Mouse (Mus musculus) lung, embryonic 15.5 days (tissue): ENCODE measurements around the gene Dop1b. TPM values are rescaled to one million over a fixed set of nuclear protein-coding genes. Genes with fewer than 3 reads are reported as not detected.
A peak's percentile ranks its signal among the peaks of the same experiment; 100 is the strongest.

Experiments used
- ATAC-seq: fragments of 200-750 bp; cut with Nextera tagmentation; 2 replicates; pipeline ENCODE4 v1.8.0; 2017; ENCODE audit warnings: moderate number of reproducible peaks, borderline replicate concordance; ENCODE audit not compliant: low FRiP score, low TSS enrichment; ENCODE audit errors: extremely low read depth
- H3K27ac ChIP-seq: fragments of 300-500 bp; sonication (generic); 2 replicates; pipeline ENCODE4 v1.5.1; 2015; ENCODE audit warnings: moderate library complexity, mild to moderate bottlenecking, inconsistent platforms
- H3K27me3 ChIP-seq: fragments of 300-500 bp; sonication (generic); 2 replicates; pipeline ENCODE4 v1.6.1; 2015; ENCODE audit warnings: inconsistent platforms
- H3K36me3 ChIP-seq: fragments of 300-500 bp; sonication (generic); 2 replicates; pipeline ENCODE4 v1.6.1; 2015; ENCODE audit warnings: inconsistent platforms
- H3K4me1 ChIP-seq: fragments of 300-500 bp; sonication (generic); 2 replicates; pipeline ENCODE4 v1.6.1; 2015; ENCODE audit warnings: inconsistent platforms
- H3K4me2 ChIP-seq: fragments of 300-500 bp; sonication (generic); 2 replicates; pipeline ENCODE4 v1.6.1; 2015; ENCODE audit warnings: inconsistent platforms, mild to moderate bottlenecking, moderate library complexity
- H3K4me3 ChIP-seq: fragments of 300-500 bp; sonication (generic); 2 replicates; pipeline ENCODE4 v1.5.1; 2015; ENCODE audit warnings: mild to moderate bottlenecking, inconsistent platforms
- H3K9ac ChIP-seq: fragments of 300-500 bp; sonication (generic); 2 replicates; pipeline ENCODE4 v1.6.1; 2015; ENCODE audit warnings: inconsistent platforms
- H3K9me3 ChIP-seq: fragments of 300-500 bp; sonication (generic); 2 replicates; pipeline ENCODE4 v1.6.1; 2016; ENCODE audit warnings: inconsistent platforms
- WGBS: fragments of 180-500 bp; shearing (Covaris S2); methylation state at CpG from one replicate; pipeline ENCODE4 v1.1.7; 2015; 5-methylcytosine and 5-hydroxymethylcytosine counted together
- polyA plus RNA-seq: library from polyadenylated mRNA; unstranded; fragments of >200 nt; fragmentation: Nextera tagmentation; extraction: Ambion mirVana; gene quantifications from 2 replicates; pipeline ENCODE4 v1.2.1, GENCODE M21; 2015

Dop1b gene
- polyA plus RNA-seq, 1 experiment from 2014 or later: 16.7 TPM

- no peak for ATAC-seq
- Histone ChIP-seq H3K9ac (no peak overlapping the region), H3K27me3 (peaks cover 5% of the 10 kb centered on the region; the same call in 1 of the 2 replicates), H3K4me3 (no peak overlapping the region), H3K4me1 (peaks cover 33% of the 10 kb centered on the region), H3K27ac (peak overlapping the region; percentile 19), H3K9me3 (no peaks in the 10 kb centered on the region), H3K36me3 (no peaks in the 10 kb centered on the region), H3K4me2 (peak overlapping the region; percentile 17)
- WGBS: 55% methylated on average over 6 of the region's 6 CpGs
Measured at GRCm38 (mm10) chr16:93715826-93716225, 4.1 kb downstream of the Dop1b start.

GRCm38 (mm10) chr16:93717299-93717703, 5.6 kb downstream of the Dop1b start:
- 22% methylated on average over 5 of the region's 5 CpGs for WGBS
- Histone ChIP-seq H3K9me3 (no peaks in the 10 kb centered on the region), H3K9ac (0 out of 2 replicates have a peak overlapping the region, but pooled peaks have one; percentile 1), H3K4me2 (no peak overlapping the region), H3K4me1 (peaks cover 33% of the 10 kb centered on the region), H3K36me3 (no peaks in the 10 kb centered on the region), H3K27me3 (peaks cover 5% of the 10 kb centered on the region; the same call in 1 of the 2 replicates), H3K4me3 (no peak overlapping the region), H3K27ac (peak overlapping the region; percentile 19; the same call in 1 of the 2 replicates)
- ATAC-seq: peak; percentile 74

GRCm38 (mm10) chr16:93721771-93722170, 10.1 kb downstream of the Dop1b start:
- Histone ChIP-seq H3K4me3 (no peak overlapping the region), H3K27ac (no peak overlapping the region), H3K4me1 (peaks cover 8% of the 10 kb centered on the region), H3K27me3 (no peaks in the 10 kb centered on the region), H3K4me2 (no peak overlapping the region), H3K9me3 (no peaks in the 10 kb centered on the region), H3K9ac (no peak overlapping the region), H3K36me3 (no peaks in the 10 kb centered on the region)
- ATAC-seq: no peak
- 57% methylated on average over 5 of the region's 5 CpGs for WGBS

GRCm38 (mm10) chr16:93722476-93722875, 10.8 kb downstream of the Dop1b start:
- WGBS: 59% methylated on average over 2 of the region's 2 CpGs
- ATAC-seq: no peak
- no peaks in the 10 kb centered on the region for H3K27me3 ChIP-seq

GRCm38 (mm10) chr16:93725417-93726144, 13.9 kb downstream of the Dop1b start:
- ATAC-seq: no peak
- Histone ChIP-seq H3K4me2 (no peak overlapping the region), H3K27ac (no peak overlapping the region), H3K9ac (no peak overlapping the region), H3K4me1 (peaks cover 8% of the 10 kb centered on the region; the same call in 1 of the 2 replicates), H3K36me3 (no peaks in the 10 kb centered on the region), H3K27me3 (no peaks in the 10 kb centered on the region), H3K4me3 (no peak overlapping the region), H3K9me3 (no peaks in the 10 kb centered on the region)
- WGBS: 51% methylated on average over 8 of the region's 8 CpGs

More at GRCm38 (mm10) chr16:93722476-93722875, 10.8 kb downstream of the Dop1b start:
- H3K4me1 ChIP-seq: peaks cover 2% of the 10 kb centered on the region
- no peak overlapping the region for H3K27ac ChIP-seq
- H3K4me2 ChIP-seq: no peak overlapping the region
- H3K4me3 ChIP-seq: no peak overlapping the region
- no peaks in the 10 kb centered on the region for H3K36me3 ChIP-seq
- H3K9me3 ChIP-seq: no peaks in the 10 kb centered on the region
- H3K9ac ChIP-seq: no peak overlapping the region

GRCm38 (mm10) chr16:93726186-93726585, 14.5 kb downstream of the Dop1b start:
- no peak overlapping the region for H3K4me2 ChIP-seq
- WGBS: 84% methylated on average over 4 of the region's 4 CpGs
- no peaks in the 10 kb centered on the region for H3K27me3 ChIP-seq
- no peaks in the 10 kb centered on the region for H3K9me3 ChIP-seq
- H3K9ac ChIP-seq: no peak overlapping the region
- H3K36me3 ChIP-seq: no peaks in the 10 kb centered on the region
- no peak overlapping the region for H3K4me3 ChIP-seq
- peaks cover 8% of the 10 kb centered on the region; the same call in 1 of the 2 replicates for H3K4me1 ChIP-seq
- H3K27ac ChIP-seq: no peak overlapping the region
- no peak for ATAC-seq

- Histone ChIP-seq H3K4me2 (no peak overlapping the region), H3K9ac (no peak overlapping the region), H3K4me3 (no peak overlapping the region), H3K36me3 (no peaks in the 10 kb centered on the region), H3K4me1 (peaks cover 8% of the 10 kb centered on the region; the same call in 1 of the 2 replicates), H3K9me3 (no peaks in the 10 kb centered on the region), H3K27me3 (no peaks in the 10 kb centered on the region), H3K27ac (no peak overlapping the region)
- 63% methylated on average over 9 of the region's 9 CpGs for WGBS
- ATAC-seq: no peak
Measured at GRCm38 (mm10) chr16:93728676-93729075, 17.0 kb downstream of the Dop1b start.

GRCm38 (mm10) chr16:93729801-93730721, 18.4 kb downstream of the Dop1b start:
- no peaks in the 10 kb centered on the region for H3K9me3 ChIP-seq
- H3K4me1 ChIP-seq: peaks cover 8% of the 10 kb centered on the region; the same call in 1 of the 2 replicates
- no peak overlapping the region for H3K4me3 ChIP-seq
- WGBS: 68% methylated on average over 23 of the region's 23 CpGs
- no peak overlapping the region for H3K27ac ChIP-seq
- H3K27me3 ChIP-seq: no peaks in the 10 kb centered on the region
- H3K9ac ChIP-seq: no peak overlapping the region
- no peak overlapping the region for H3K4me2 ChIP-seq
- ATAC-seq: no peak
- H3K36me3 ChIP-seq: no peaks in the 10 kb centered on the region

GRCm38 (mm10) chr16:93731310-93731709, 19.6 kb downstream of the Dop1b start:
- no peak for ATAC-seq
- no peak overlapping the region for H3K9ac ChIP-seq
- H3K4me3 ChIP-seq: no peak overlapping the region
- no peak overlapping the region for H3K27ac ChIP-seq
- H3K9me3 ChIP-seq: no peaks in the 10 kb centered on the region
- peaks cover 8% of the 10 kb centered on the region; the same call in 1 of the 2 replicates for H3K4me1 ChIP-seq
- no peak overlapping the region for H3K4me2 ChIP-seq
- 82% methylated on average over 8 of the region's 8 CpGs for WGBS
- no peaks in the 10 kb centered on the region for H3K27me3 ChIP-seq
- H3K36me3 ChIP-seq: no peaks in the 10 kb centered on the region

GRCm38 (mm10) chr16:93732875-93733569, 21.3 kb downstream of the Dop1b start:
- no peak overlapping the region for H3K4me2 ChIP-seq

GRCm38 (mm10) chr16:93739251-93739650, 27.5 kb downstream of the Dop1b start:
- no peaks in the 10 kb centered on the region for H3K9me3 ChIP-seq
- no peak overlapping the region for H3K9ac ChIP-seq
- no peak overlapping the region for H3K4me2 ChIP-seq
- no peaks in the 10 kb centered on the region for H3K27me3 ChIP-seq
- H3K4me1 ChIP-seq: peaks cover 22% of the 10 kb centered on the region
- H3K36me3 ChIP-seq: peaks cover 11% of the 10 kb centered on the region; the same call in 1 of the 2 replicates
- H3K4me3 ChIP-seq: no peak overlapping the region
- no peak overlapping the region for H3K27ac ChIP-seq
- WGBS: 88% methylated on average over 11 of the region's 11 CpGs
- ATAC-seq: no peak

More at GRCm38 (mm10) chr16:93732875-93733569, 21.3 kb downstream of the Dop1b start:
- no peaks in the 10 kb centered on the region for H3K9me3 ChIP-seq
- 0 out of 2 replicates have a peak, but pooled peaks have one; percentile 8 for ATAC-seq
- peaks cover 13% of the 10 kb centered on the region; the same call in 1 of the 2 replicates for H3K4me1 ChIP-seq
- no peaks in the 10 kb centered on the region for H3K27me3 ChIP-seq
- no peaks in the 10 kb centered on the region for H3K36me3 ChIP-seq
- no peak overlapping the region for H3K27ac ChIP-seq
- no peak overlapping the region for H3K9ac ChIP-seq
- H3K4me3 ChIP-seq: no peak overlapping the region
- WGBS: 66% methylated on average over 18 of the region's 18 CpGs
